Mouse (Mus musculus) kidney, adult 2 months (tissue): ENCODE data around the gene Gm281. TPM values are rescaled to one million over a fixed set of nuclear protein-coding genes. Genes with fewer than 3 reads are reported as not detected.

Source experiments
- DNase-seq: peaks from one replicate; pipeline ENCODE4 v3.0.0; 2021
- H3K27ac ChIP-seq: fragments of 200-500 bp; 2 replicates; pipeline ENCODE4 v1.5.1; 2012; ENCODE audit warnings: low read depth, low read length, control low read depth, inconsistent platforms; ENCODE audit not compliant: insufficient read depth
- H3K27me3 ChIP-seq: fragments of 200-500 bp; replicated peaks from 2 replicates; pipeline ENCODE4 v1.6.1; 2012; ENCODE audit warnings: mild to moderate bottlenecking, moderate library complexity, low read length, inconsistent platforms; ENCODE audit not compliant: control insufficient read depth, insufficient read depth
- H3K36me3 ChIP-seq: fragments of 200-500 bp; 2 replicates; pipeline ENCODE4 v1.6.1; 2012; ENCODE audit warnings: mild to moderate bottlenecking, moderate library complexity, low read length, inconsistent platforms; ENCODE audit not compliant: control insufficient read depth, insufficient read depth
- H3K4me1 ChIP-seq: fragments of 200-500 bp; 2 replicates; pipeline ENCODE4 v1.6.1; 2011; ENCODE audit warnings: low read length; ENCODE audit not compliant: control insufficient read depth, insufficient read depth
- H3K4me3 ChIP-seq: fragments of 200-500 bp; 2 replicates; pipeline ENCODE4 v1.5.1; 2011; ENCODE audit warnings: mild to moderate bottlenecking, low read depth, low read length, control low read depth; ENCODE audit not compliant: insufficient read depth
- CTCF ChIP-seq: fragments of 200-500 bp; conservative IDR thresholded peaks from 2 replicates; pipeline ENCODE4 v1.5.1; 2011; ENCODE audit warnings: low read depth, mild to moderate bottlenecking, control low read depth, low read length, moderate library complexity, mixed read lengths; ENCODE audit not compliant: insufficient read depth, insufficient read length
- POLR2A ChIP-seq: fragments of 200-500 bp; IDR thresholded peaks from one replicate; pipeline ENCODE4 v1.6.1; 2011; ENCODE audit warnings: low read depth, low read length, control low read depth
- WGBS: fragments of 180-500 bp; shearing (Covaris S2); methylation state at CpG from one replicate; pipeline ENCODE4 v1.1.7; 2018; 5-methylcytosine and 5-hydroxymethylcytosine counted together
- polyA plus RNA-seq: library from polyadenylated mRNA; depleted of rRNA; stranded (reverse); fragments of >200 nt; gene quantifications from 2 replicates; pipeline ENCODE4 v1.2.3, GENCODE M21; 2012; rRNA removed

The Gm281 gene
- polyA plus RNA-seq, 1 experiment = not detected

- H3K27me3 ChIP-seq = no peaks in the 10 kb centered on the region
- no peak overlapping the region for H3K4me3 ChIP-seq
- H3K36me3 ChIP-seq = no peaks in the 10 kb centered on the region
- 85% methylated on average over 3 of the region's 3 CpGs for WGBS
- DNase-seq = no peak
- TF ChIP-seq POLR2A (no peak), CTCF (no peak)
- no peak overlapping the region for H3K27ac ChIP-seq
- H3K4me1 ChIP-seq = no peaks in the 10 kb centered on the region
These were observed 101.3 kb downstream of the Gm281 start for GRCm38 (mm10) chr14:13812801-13813479.

- TF ChIP-seq CTCF (no peak), POLR2A (no peak)
- Histone ChIP-seq H3K27ac (no peak overlapping the region), H3K4me3 (no peak overlapping the region), H3K4me1 (no peaks in the 10 kb centered on the region), H3K27me3 (no peaks in the 10 kb centered on the region), H3K36me3 (no peaks in the 10 kb centered on the region)
- WGBS = 31% methylated on average over 1 of the region's 1 CpGs
- DNase-seq = no peak
These were observed 123.8 kb downstream of the Gm281 start for GRCm38 (mm10) chr14:13790446-13790845.

DNA sequence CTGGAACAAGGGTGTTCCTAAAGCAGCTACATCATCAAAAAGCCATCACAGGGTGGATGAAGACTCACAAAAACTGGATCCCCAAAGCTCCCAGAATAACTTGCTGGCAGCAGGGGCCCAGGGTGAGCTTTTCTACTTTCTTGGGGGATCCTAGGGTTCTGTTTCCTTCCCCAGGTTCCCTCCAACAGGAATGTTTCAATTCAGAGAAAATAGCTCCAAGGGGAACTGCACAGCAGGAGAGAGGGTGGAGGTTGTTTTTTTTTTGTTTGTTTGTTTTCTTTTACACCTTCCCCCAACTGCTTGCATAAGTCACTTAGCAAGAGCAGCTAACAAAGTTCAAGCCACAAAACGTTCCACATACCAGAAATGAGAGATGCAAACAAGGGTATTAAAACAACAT, 124.3 kb downstream of the Gm281 start:
- 7% methylated on average over 1 of the region's 1 CpGs for WGBS
- H3K4me3 ChIP-seq = no peak overlapping the region
- no peaks in the 10 kb centered on the region for H3K27me3 ChIP-seq
- DNase-seq = no peak
- no peak for TF ChIP-seq CTCF
- H3K27ac ChIP-seq = no peak overlapping the region
- no peaks in the 10 kb centered on the region for H3K36me3 ChIP-seq
- no peaks in the 10 kb centered on the region for H3K4me1 ChIP-seq

- H3K27ac ChIP-seq = no peak overlapping the region
- no peak for DNase-seq
- H3K36me3 ChIP-seq = no peaks in the 10 kb centered on the region
- H3K27me3 ChIP-seq = no peaks in the 10 kb centered on the region
- TF ChIP-seq CTCF (no peak), POLR2A (no peak)
- no peaks in the 10 kb centered on the region for H3K4me1 ChIP-seq
- WGBS = 66% methylated on average over 4 of the region's 4 CpGs
- no peak overlapping the region for H3K4me3 ChIP-seq
These were observed 131.3 kb downstream of the Gm281 start for GRCm38 (mm10) chr14:13782970-13783369.

DNA sequence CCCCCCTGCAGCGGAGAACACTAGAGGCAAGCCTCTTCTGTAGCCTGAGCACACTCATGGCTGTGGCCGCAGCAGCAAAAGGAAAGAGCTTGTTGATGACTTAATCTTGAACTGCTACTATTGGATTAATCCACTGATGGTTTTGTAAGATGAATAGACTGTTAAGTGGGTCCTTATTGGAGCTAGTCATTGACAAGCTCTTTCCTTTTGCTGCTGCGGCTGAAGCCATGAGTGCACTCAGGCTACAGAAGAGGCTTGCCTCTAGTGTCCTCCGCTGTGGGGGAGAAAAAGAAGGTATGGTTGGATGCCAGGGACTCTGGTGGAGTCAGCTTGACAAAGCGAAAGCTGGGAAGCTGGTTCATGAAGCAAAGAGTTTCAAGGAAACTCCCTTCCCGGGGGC, 135.9 kb downstream of the Gm281 start:
- Histone ChIP-seq H3K4me3 (no peak overlapping the region), H3K27me3 (no peaks in the 10 kb centered on the region), H3K4me1 (no peaks in the 10 kb centered on the region), H3K27ac (no peak overlapping the region), H3K36me3 (no peaks in the 10 kb centered on the region)
- no peak for DNase-seq
- no peak for TF ChIP-seq POLR2A
- TF ChIP-seq CTCF = no peak
- WGBS = 58% methylated on average over 6 of the region's 6 CpGs

- H3K4me1 ChIP-seq = no peaks in the 10 kb centered on the region
- no peak for TF ChIP-seq POLR2A
- no peak for TF ChIP-seq CTCF
These were observed 143.1 kb downstream of the Gm281 start for GRCm38 (mm10) chr14:13771163-13771562.

GRCm38 (mm10) chr14:13770686-13771085, 143.6 kb downstream of the Gm281 start:
- Histone ChIP-seq H3K27ac (no peak overlapping the region), H3K4me3 (no peak overlapping the region), H3K27me3 (no peaks in the 10 kb centered on the region), H3K36me3 (no peaks in the 10 kb centered on the region), H3K4me1 (no peaks in the 10 kb centered on the region)
- 0% methylated on average over 1 of the region's 1 CpGs for WGBS
- TF ChIP-seq POLR2A = no peak
- no peak for TF ChIP-seq CTCF
- DNase-seq = no peak

More at GRCm38 (mm10) chr14:13771163-13771562, 143.1 kb downstream of the Gm281 start:
- H3K4me3 ChIP-seq = no peak overlapping the region
- no peaks in the 10 kb centered on the region for H3K27me3 ChIP-seq
- H3K36me3 ChIP-seq = no peaks in the 10 kb centered on the region
- DNase-seq = no peak
- 49% methylated on average over 2 of the region's 2 CpGs for WGBS
- no peak overlapping the region for H3K27ac ChIP-seq

Other genes starting within 250 kb of the Gm281 start
- not detected in 2 replicates for gene Sntn, start 243.6 kb downstream of the Gm281 start, polyA plus RNA-seq
- gene Atxn7, start 47.0 kb upstream of the Gm281 start, polyA plus RNA-seq = 23.7 and 30.7 TPM in 2 replicates
- 30.5 and 47.3 TPM in 2 replicates for gene Thoc7, start 47.4 kb upstream of the Gm281 start, polyA plus RNA-seq
- 30.1 and 40.4 TPM in 2 replicates for gene Psmd6, start 206.5 kb upstream of the Gm281 start, polyA plus RNA-seq